Mouse (Mus musculus): ENCODE measurements around the gene Skap1.
"Not testable (repeated sequence)": the region's sequence is repeated elsewhere in the genome, so short reads cannot be mapped to it uniquely, and the experiment has no call there.

Gene Skap1

GRCm38 (mm10) chr11:96694774-96695173 lies 230.4 kb downstream of the Skap1 start:
- in situ Hi-C loops (cut with MboI, MseI) = no loop called here

- in situ Hi-C loops (cut with MboI, MseI) = no loop called here
Observed at GRCm38 (mm10) chr11:96696168-96696727, 231.9 kb downstream of the Skap1 start.

GRCm38 (mm10) chr11:96696842-96697455 lies 232.6 kb downstream of the Skap1 start:
- in situ Hi-C loops (cut with MboI, MseI) = no loop called here

- in situ Hi-C loops (cut with MboI, MseI) = no loop called here
Observed at GRCm38 (mm10) chr11:96697467-96697866, 233.1 kb downstream of the Skap1 start.

GRCm38 (mm10) chr11:96703813-96704212 lies 239.4 kb downstream of the Skap1 start:
- in situ Hi-C loops (cut with MboI, MseI) = loop anchor here (10.0 kb wide), 1 partner anchor 681 kb away; no protein-coding TSS in a partner anchor

GRCm38 (mm10) chr11:96711268-96711667 lies 246.9 kb downstream of the Skap1 start:
- in situ Hi-C loops (cut with MboI, MseI) = no loop called here

GRCm38 (mm10) chr11:96711670-96712069 lies 247.3 kb downstream of the Skap1 start:
- in situ Hi-C loops (cut with MboI, MseI) = no loop called here

- in situ Hi-C loops (cut with MboI, MseI) = no loop called here
Observed at GRCm38 (mm10) chr11:96713210-96714005, 249.0 kb downstream of the Skap1 start.

GRCm38 (mm10) chr11:96714011-96714410 lies 249.6 kb downstream of the Skap1 start:
- in situ Hi-C loops (cut with MboI, MseI) = no loop called here

- in situ Hi-C loops (cut with MboI, MseI) = not testable (repeated sequence)
Observed at GRCm38 (mm10) chr11:96715168-96715567, 250.8 kb downstream of the Skap1 start.

GRCm38 (mm10) chr11:96718609-96719008 lies 254.2 kb downstream of the Skap1 start:
- in situ Hi-C loops (cut with MboI, MseI) = no loop called here

- in situ Hi-C loops (cut with MboI, MseI) = no loop called here
Observed at GRCm38 (mm10) chr11:96725833-96726232, 261.4 kb downstream of the Skap1 start.

- in situ Hi-C loops (cut with MboI, MseI) = no loop called here
Observed at GRCm38 (mm10) chr11:96728577-96728976, 264.2 kb downstream of the Skap1 start.

GRCm38 (mm10) chr11:96729462-96729861 lies 265.1 kb downstream of the Skap1 start:
- in situ Hi-C loops (cut with MboI, MseI) = no loop called here

GRCm38 (mm10) chr11:96730327-96730726 lies 265.9 kb downstream of the Skap1 start:
- in situ Hi-C loops (cut with MboI, MseI) = no loop called here

- in situ Hi-C loops (cut with MboI, MseI) = no loop called here
Observed at GRCm38 (mm10) chr11:96732657-96733056, 268.3 kb downstream of the Skap1 start.

GRCm38 (mm10) chr11:96735908-96736307 lies 271.5 kb downstream of the Skap1 start:
- in situ Hi-C loops (cut with MboI, MseI) = no loop called here

- in situ Hi-C loops (cut with MboI, MseI) = no loop called here
Observed at GRCm38 (mm10) chr11:96736361-96736760, 272.0 kb downstream of the Skap1 start.

GRCm38 (mm10) chr11:96737673-96738471 lies 273.5 kb downstream of the Skap1 start:
- in situ Hi-C loops (cut with MboI, MseI) = no loop called here

GRCm38 (mm10) chr11:96740796-96741195 lies 276.4 kb downstream of the Skap1 start:
- in situ Hi-C loops (cut with MboI, MseI) = no loop called here

- in situ Hi-C loops (cut with MboI, MseI) = no loop called here
Observed at GRCm38 (mm10) chr11:96741995-96742394, 277.6 kb downstream of the Skap1 start.

- in situ Hi-C loops (cut with MboI, MseI) = no loop called here
Observed at GRCm38 (mm10) chr11:96743000-96743399, 278.6 kb downstream of the Skap1 start.
